Mouse (Mus musculus) urinary bladder, postnatal 4 days (tissue): Measurements from ENCODE around the gene Dpagt1.
"Not testable (repeated sequence)": the region's sequence is repeated elsewhere in the genome, so short reads cannot be mapped to it uniquely, and the experiment has no call there.

Experiments used
- DNase-seq, 2 experiments: peaks; one replicate each; pipeline ENCODE4 v3.0.0; 2021 to 2022; ENCODE audit warnings: low spot score in 2 of 2

The Dpagt1 gene

GRCm38 (mm10) chr9:44318076-44318825 is 7.6 kb upstream of the Dpagt1 start:
- no peak for DNase-seq

DNA sequence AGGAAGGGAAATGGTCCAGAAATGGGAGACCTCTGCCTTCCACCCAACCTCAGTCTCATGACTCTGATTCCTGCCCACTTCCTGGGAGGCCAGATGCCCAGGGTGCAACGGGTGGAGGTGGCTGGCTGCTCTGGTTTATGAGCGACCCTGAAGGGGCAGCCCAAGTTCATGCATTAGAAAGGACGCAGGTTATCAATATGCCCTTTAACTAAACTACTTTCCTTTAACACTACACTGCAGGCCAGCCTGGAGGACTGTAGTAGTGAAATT is 7.1 kb upstream of the Dpagt1 start:
- DNase-seq = no peak

GRCm38 (mm10) chr9:44319105-44319886 is 6.5 kb upstream of the Dpagt1 start:
- DNase-seq = no peak

DNA sequence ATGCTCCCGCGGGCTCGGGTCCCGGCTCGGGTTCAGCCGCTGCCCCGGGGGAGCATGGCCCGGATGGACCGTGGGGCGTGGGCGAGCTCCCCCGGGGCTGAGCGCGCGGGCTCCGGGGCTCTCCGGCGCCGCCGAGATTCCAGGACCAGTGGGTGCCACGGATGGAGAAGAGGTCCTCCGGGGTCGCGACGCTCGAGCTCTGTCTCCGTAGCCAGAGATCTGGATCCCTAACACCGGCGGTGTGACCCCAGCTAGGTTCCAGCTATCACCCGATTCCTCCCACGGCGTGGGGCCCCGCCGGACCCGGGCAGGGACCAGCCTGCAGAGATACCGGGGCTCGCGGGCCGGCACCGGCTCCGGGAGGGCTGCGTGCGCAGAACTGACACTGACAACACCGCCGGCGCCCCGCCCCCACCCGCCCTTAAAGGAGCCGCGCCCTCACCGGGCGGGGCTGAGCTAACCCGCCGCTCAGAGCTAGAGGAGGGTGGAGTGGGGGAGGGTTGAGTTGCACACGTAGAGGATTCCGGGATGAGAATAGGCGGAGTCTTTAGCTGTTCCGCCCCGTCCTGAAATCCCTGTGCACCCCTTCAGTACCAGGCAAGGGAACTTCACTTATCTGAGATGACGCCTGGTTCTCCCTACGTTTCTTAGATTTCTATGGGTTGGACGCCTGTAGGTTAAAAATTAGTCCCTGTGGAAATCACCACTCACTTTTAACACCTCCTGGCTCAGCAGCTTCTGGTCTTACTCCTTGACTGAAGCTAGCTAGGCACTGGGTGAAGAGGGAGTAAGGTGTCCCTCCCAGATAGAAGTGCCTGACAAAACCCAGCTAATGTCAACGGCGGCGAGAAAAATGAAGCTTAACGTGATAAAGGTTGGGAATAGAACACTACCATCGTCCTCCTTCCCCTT is 5.7 kb upstream of the Dpagt1 start, which contains the start of gene C2cd2l:
C2cd2l (minus strand) TSS at position 399 of the 912 bp plus-strand sequence.
- peak; percentile 85 to 87 for DNase-seq

DNA sequence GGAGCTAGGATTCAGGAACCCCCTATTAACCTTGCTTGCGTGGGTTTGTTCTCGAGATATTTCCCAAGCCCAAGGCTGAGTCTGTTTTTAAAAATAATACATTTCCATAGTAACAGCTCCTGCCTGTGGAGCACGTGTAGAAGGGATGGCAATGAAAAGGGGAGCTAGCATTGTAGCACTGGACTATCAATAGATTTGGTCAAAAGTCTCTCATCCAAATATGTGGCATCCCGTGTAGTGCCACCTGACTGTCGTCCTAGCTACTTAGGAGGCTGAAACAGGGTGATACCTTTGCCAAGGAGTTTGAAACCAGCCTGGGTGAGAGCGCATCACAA is 5.1 kb upstream of the Dpagt1 start:
- DNase-seq = no peak

DNA sequence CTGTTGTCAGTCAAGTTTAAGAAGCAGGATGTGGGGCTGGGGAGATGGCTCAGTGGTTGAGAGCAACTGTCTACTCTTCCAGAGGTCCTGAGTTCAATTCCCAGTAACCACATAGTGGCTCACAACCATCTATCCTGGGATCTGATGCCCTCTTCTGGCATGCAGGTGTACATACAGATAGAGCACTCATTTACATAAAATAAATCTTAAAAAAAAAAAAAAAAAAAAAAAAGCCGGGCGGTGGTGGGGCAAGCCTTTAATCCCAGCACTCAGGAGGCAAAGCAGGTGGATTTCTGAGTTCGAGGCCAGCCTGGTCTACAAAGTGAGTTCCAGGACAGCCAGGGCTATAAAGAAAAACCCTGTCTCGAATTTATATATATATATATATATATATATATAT is 2.2 kb upstream of the Dpagt1 start:
- not testable (repeated sequence) for DNase-seq

GRCm38 (mm10) chr9:44324147-44324546 is 1.7 kb upstream of the Dpagt1 start:
- no peak for DNase-seq

DNA sequence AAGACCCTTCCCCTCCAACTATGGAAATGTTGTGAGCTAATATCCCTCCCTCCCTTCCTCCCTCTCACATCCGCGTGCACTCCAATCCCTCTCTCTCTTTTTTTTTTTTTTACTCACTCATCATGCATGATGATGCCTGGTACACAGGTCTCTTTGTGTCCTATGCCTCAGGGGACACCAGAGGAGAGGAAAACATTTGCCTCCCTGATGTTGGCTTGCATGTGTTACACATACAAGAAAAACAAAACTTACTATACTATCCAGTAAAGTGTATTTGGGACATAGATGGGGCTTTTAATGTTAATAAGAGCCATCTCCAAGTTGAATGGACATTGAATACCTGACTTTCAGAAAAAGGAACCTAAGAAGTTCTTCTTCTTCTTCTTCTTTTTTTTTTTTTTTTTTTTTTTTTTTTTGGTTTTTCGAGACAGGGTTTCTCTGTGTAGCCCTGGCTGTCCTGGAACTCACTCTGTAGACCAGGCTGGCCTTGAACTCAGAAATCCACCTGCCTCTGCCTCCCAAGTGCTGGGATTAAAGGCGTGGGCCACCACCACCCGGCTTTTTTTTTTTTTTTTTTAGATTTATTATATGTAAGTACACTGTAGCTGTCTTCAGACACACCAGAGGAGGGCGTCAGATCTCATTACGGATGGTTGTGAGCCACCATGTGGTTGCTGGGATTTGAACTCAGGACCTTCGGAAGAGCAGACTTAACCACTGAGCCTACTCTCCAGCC is 619 bp upstream of the Dpagt1 start:
- DNase-seq = not testable (repeated sequence)

GRCm38 (mm10) chr9:44326371-44327063 is 698 bp downstream of the Dpagt1 start:
- DNase-seq = peak; percentile 77 to 79

DNA sequence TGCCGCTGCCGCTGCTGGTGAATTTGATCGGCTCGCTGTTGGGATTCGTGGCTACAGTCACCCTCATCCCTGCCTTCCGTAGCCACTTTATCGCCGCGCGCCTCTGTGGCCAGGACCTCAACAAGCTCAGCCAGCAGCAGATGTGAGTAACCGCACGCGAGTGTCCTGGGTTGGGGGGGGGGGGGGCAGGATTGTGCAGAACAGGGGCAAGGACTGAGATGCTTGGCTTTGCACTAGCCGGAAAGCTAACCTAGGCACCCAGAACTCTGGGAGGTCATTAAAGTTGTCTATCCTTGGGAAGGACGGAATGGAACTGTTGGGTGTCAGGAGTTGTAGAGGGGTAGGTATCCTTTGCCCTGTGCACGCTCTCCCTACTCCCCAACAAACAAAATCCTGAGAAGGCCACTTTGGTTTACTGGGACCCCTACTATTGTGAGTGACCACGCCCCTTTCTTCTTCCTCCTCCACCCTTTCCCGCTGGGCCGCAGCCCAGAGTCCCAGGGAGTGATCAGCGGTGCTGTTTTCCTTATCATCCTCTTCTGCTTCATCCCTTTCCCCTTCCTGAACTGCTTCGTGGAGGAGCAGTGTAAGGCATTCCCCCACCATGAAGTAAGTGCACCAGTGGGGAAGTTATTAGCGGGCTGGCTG is 1.4 kb downstream of the Dpagt1 start:
- DNase-seq = no peak

- DNase-seq = no peak
Measured at GRCm38 (mm10) chr9:44327926-44328325, 2.1 kb downstream of the Dpagt1 start.

- no peak for DNase-seq
Measured at GRCm38 (mm10) chr9:44330736-44331135, 4.9 kb downstream of the Dpagt1 start.

GRCm38 (mm10) chr9:44332918-44333638 is 7.3 kb downstream of the Dpagt1 start:
- DNase-seq = no peak

DNA sequence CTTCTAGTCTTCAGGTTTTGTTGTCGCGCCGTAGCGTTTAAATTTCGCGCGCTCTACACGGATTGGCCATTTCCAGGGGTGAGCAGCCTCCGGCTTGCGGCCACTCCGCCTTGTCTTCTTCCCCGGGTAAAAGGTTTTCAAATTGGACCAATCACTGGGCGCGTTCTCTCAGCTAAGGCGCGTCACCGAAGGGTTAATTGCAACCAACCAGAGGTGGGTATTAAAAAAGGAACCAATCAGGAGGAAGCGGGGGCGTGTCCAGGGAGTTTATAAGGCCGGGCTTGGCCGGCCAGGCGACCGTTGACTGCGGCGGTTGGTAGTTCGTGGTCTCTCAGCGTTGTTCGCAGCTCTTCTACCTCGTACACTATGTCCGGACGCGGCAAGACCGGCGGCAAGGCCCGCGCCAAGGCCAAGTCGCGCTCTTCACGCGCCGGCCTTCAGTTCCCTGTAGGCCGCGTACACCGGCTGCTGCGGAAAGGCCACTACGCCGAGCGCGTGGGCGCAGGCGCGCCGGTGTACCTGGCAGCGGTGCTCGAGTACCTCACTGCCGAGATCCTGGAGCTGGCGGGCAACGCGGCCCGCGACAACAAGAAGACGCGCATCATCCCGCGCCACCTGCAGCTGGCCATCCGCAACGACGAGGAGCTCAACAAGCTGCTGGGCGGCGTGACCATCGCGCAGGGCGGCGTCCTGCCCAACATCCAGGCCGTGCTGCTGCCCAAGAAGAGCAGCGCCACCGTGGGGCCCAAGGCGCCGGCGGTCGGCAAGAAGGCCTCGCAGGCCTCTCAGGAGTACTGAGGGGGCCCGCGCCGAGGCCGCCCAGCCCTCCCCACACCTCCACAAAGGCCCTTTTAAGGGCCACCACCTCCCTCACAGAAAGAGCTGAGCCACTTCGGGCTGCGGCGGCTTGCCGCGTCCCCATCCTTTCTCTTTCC is 8.8 kb downstream of the Dpagt1 start, which contains the start of gene H2afx:
H2afx (plus strand) TSS at position 299 of the 935 bp plus-strand sequence.
- DNase-seq = peak; percentile 97 to 98

DNA sequence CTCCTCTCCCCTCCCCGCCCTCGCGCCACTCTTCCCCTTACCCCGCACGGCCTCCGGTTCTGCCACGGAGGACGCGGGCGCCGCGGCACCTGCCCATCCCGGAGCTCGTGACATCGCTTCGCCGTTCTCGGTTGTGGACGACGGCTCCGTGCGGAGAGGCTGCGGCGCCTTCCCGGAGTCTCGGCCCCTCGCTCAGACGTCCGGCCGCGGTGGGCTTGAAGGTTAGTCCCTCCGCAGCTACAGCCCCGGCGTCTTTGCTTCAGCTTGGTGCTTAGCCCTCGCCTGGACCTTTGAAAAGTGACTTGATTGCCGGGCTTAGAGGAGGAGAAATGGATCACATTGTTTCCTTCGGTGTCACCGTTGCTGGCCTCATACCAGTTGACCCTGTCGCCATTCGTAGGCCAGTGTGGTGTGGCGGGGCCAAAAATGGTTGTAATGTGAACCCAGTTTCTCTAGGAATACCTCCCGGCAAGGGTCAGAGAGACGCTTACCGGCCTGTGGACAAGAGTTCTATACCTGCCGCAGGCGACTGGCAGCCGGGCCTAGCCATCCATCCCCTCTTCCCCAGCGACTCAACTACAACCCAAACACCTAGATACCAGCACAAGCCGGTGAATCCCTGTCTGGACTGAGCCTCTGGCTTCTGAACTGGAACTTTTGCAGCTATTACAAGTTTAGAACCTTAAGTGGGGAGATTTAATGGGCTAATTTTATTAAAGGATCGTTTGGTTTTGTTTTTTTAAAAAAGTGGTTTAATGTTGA is 9.7 kb downstream of the Dpagt1 start:
- no peak for DNase-seq

- no peak for DNase-seq
Measured at GRCm38 (mm10) chr9:44336093-44336406, 10.2 kb downstream of the Dpagt1 start.

DNA sequence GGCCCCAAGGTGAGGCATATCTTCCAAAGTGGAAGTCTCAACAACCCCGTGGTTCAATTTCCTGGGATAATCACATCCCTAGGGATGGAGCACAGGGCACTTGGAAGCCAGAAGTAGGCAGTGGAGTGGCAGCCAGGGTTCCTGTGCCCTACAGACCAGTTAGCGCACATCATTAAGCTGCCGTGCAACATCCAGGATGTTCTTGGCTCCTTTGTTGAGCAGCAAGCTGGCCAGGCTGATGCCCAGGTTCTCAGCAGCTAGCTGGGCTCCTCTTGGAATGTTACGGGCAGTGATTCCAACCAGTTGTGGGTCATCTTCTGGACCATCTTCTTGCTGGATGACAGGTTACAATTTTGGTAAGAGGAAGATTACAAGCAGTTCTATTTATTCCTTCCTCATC is 10.7 kb downstream of the Dpagt1 start:
- DNase-seq = not testable (repeated sequence)

GRCm38 (mm10) chr9:44336964-44337363 is 11.1 kb downstream of the Dpagt1 start:
- DNase-seq = no peak
